Mouse (Mus musculus): Measurements from ENCODE around the gene Hist1h2ak. TPM values are rescaled to one million over a fixed set of nuclear protein-coding genes. Genes with fewer than 3 reads are reported as not detected.
"Not testable (repeated sequence)": the region's sequence is repeated elsewhere in the genome, so short reads cannot be mapped to it uniquely, and the experiment has no call there.

The Hist1h2ak gene
- polyA plus RNA-seq, 2 experiments = 11.0 to 26.8 TPM

DNA sequence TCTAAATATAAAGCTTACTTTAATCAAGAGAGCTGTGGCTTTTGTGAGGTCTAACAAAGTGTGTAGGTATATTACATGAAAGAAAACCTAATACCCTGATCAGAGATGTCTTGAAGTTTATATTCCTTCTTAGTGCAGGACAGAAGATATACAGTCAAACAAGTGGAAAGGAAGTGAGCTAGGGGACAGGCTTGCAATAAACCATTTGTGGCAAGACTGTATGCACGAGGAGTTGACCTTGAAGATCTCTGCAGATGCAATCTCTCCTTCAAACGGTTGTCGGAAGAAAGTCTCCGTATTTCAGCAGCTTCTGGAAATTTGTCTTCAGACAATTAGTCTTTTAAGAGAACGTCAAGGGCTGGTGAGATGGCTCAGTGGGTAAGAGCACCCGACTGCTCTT is 36.3 kb upstream of the Hist1h2ak start:
- H3K27me3 ChIP-seq (ENCODE audit: control insufficient read depth, insufficient read depth, low read length) = no peaks in the 10 kb centered on the region
- H3K27ac ChIP-seq (replicated peaks; ENCODE audit: low read depth, low read length) = no peak overlapping the region
- TF ChIP-seq POLR2A (IDR thresholded peaks at IDR 0.05; ENCODE audit: borderline replicate concordance, extremely low read depth, insufficient read depth, insufficient read length) = no peak
- H3K9ac ChIP-seq (ENCODE audit: low read depth, low read length, severe bottlenecking) = no peak overlapping the region
- no peaks in the 10 kb centered on the region for H3K36me3 ChIP-seq (ENCODE audit: control insufficient read depth, insufficient read depth, low read length)
- no peaks in the 10 kb centered on the region for H3K9me3 ChIP-seq (ENCODE audit: control insufficient read depth, low read length)
- DNase-seq (ENCODE audit: low spot score) (no peak), ATAC-seq (ENCODE audit: low FRiP score, low read depth) (no peak)
- WGBS = 58% methylated on average over 6 of the region's 6 CpGs
- no peak overlapping the region for H3K4me3 ChIP-seq (replicated peaks; ENCODE audit: low read length)
- H3K4me2 ChIP-seq (replicated peaks; ENCODE audit: low read depth, low read length, severe bottlenecking) = no peak overlapping the region
- H3K4me1 ChIP-seq (ENCODE audit: control insufficient read depth, insufficient read depth, low read length) = peaks cover 19% of the 10 kb centered on the region

- peak overlapping the region; percentile 79 for H3K27ac ChIP-seq (replicated peaks; ENCODE audit: low read depth, low read length)
- H3K9ac ChIP-seq (ENCODE audit: low read depth, low read length, severe bottlenecking) = peak overlapping the region; percentile 50
- TF ChIP-seq POLR2A (IDR thresholded peaks at IDR 0.05; ENCODE audit: borderline replicate concordance, extremely low read depth, insufficient read depth, insufficient read length) = no peak
- H3K4me3 ChIP-seq (replicated peaks; ENCODE audit: low read length) = peak overlapping the region; percentile 37
- peak overlapping the region; percentile 46 for H3K4me2 ChIP-seq (replicated peaks; ENCODE audit: low read depth, low read length, severe bottlenecking)
- 20% methylated on average over 11 of the region's 21 CpGs for WGBS
- ATAC-seq (ENCODE audit: low FRiP score, low read depth) (no peak), DNase-seq (ENCODE audit: low spot score) (peak; percentile 18)
- no peaks in the 10 kb centered on the region for H3K9me3 ChIP-seq (ENCODE audit: control insufficient read depth, low read length)
- peaks cover 27% of the 10 kb centered on the region for H3K4me1 ChIP-seq (ENCODE audit: control insufficient read depth, insufficient read depth, low read length)
- H3K36me3 ChIP-seq (ENCODE audit: control insufficient read depth, insufficient read depth, low read length) = no peaks in the 10 kb centered on the region
- H3K27me3 ChIP-seq (ENCODE audit: control insufficient read depth, insufficient read depth, low read length) = no peaks in the 10 kb centered on the region
Observed at GRCm38 (mm10) chr13:21787760-21788593, 34.4 kb upstream of the Hist1h2ak start.

DNA sequence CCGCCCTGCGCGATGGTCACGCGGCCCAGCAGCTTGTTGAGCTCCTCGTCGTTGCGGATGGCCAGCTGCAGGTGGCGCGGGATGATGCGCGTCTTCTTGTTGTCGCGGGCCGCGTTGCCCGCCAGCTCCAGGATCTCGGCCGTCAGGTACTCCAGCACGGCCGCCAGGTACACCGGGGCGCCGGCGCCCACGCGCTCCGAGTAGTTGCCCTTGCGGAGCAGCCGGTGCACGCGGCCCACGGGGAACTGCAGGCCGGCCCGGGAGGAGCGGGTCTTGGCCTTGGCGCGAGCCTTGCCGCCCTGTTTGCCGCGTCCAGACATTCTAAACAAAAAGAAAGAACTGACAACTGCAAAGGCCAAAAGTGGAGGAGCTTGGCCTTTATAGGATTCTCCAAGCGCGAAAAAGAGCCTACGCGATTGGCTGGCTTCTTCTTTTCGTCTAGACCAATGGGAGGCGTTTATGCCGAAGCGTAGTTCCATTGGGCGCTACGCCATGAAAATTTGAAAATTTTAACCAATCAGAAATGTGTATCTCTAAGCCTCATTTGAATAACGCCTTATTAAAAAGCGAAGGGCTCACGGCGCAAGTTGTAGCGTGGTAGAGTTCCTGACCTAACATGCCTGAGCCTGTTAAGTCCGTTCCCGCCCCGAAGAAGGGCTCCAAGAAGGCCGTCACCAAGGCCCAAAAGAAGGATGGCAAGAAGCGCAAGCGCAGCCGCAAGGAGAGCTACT is 33.4 kb upstream of the Hist1h2ak start, which contains the start of the genes Hist1h2an and Hist1h2bp:
Gene Hist1h2an (minus strand): TSS at position 320 of the 731 bp plus-strand sequence.
Gene Hist1h2bp (plus strand): TSS at position 563 of the 731 bp plus-strand sequence.
- TF ChIP-seq POLR2A (IDR thresholded peaks at IDR 0.05; ENCODE audit: borderline replicate concordance, extremely low read depth, insufficient read depth, insufficient read length) = peak; percentile 40; the same call in 1 of the 2 replicates
- H3K27ac ChIP-seq (replicated peaks; ENCODE audit: low read depth, low read length) = peak within 1 kb of the TSS; percentile 85
- peak within 1 kb of the TSS; percentile 37 for H3K4me3 ChIP-seq (replicated peaks; ENCODE audit: low read length)
- ATAC-seq (ENCODE audit: low FRiP score, low read depth) (peak; percentile 91), DNase-seq (ENCODE audit: low spot score) (peak; percentile 99)
- H3K4me2 ChIP-seq (replicated peaks; ENCODE audit: low read depth, low read length, severe bottlenecking) = peak within 1 kb of the TSS; percentile 50
- not testable (repeated sequence) for H3K27me3 ChIP-seq (ENCODE audit: control insufficient read depth, insufficient read depth, low read length); H3K36me3 ChIP-seq (ENCODE audit: control insufficient read depth, insufficient read depth, low read length); H3K9me3 ChIP-seq (ENCODE audit: control insufficient read depth, low read length)
- under 1% methylated on average over 29 of the region's 63 CpGs for WGBS
- peak within 1 kb of the TSS; percentile 52 for H3K9ac ChIP-seq (ENCODE audit: low read depth, low read length, severe bottlenecking)
- H3K4me1 ChIP-seq (ENCODE audit: control insufficient read depth, insufficient read depth, low read length) = peaks cover 27% of the 10 kb centered on the region

- peaks cover 27% of the 10 kb centered on the region for H3K4me1 ChIP-seq (ENCODE audit: control insufficient read depth, insufficient read depth, low read length)
- H3K9me3 ChIP-seq (ENCODE audit: control insufficient read depth, low read length) = no peaks in the 10 kb centered on the region
- peak overlapping the region; percentile 85 for H3K27ac ChIP-seq (replicated peaks; ENCODE audit: low read depth, low read length)
- peak overlapping the region; percentile 52 for H3K9ac ChIP-seq (ENCODE audit: low read depth, low read length, severe bottlenecking)
- 11% methylated on average over 8 of the region's 8 CpGs for WGBS
- H3K36me3 ChIP-seq (ENCODE audit: control insufficient read depth, insufficient read depth, low read length) = no peaks in the 10 kb centered on the region
- peak overlapping the region; percentile 50 for H3K4me2 ChIP-seq (replicated peaks; ENCODE audit: low read depth, low read length, severe bottlenecking)
- peak overlapping the region; percentile 37 for H3K4me3 ChIP-seq (replicated peaks; ENCODE audit: low read length)
- TF ChIP-seq POLR2A (IDR thresholded peaks at IDR 0.05; ENCODE audit: borderline replicate concordance, extremely low read depth, insufficient read depth, insufficient read length) = peak; percentile 72; the same call in 1 of the 2 replicates
- DNase-seq (ENCODE audit: low spot score) (peak; percentile 50), ATAC-seq (ENCODE audit: low FRiP score, low read depth) (no peak)
- H3K27me3 ChIP-seq (ENCODE audit: control insufficient read depth, insufficient read depth, low read length) = no peaks in the 10 kb centered on the region
Observed at GRCm38 (mm10) chr13:21786189-21786898, 32.7 kb upstream of the Hist1h2ak start.

- TF ChIP-seq POLR2A (IDR thresholded peaks at IDR 0.05; ENCODE audit: borderline replicate concordance, extremely low read depth, insufficient read depth, insufficient read length) = no peak
- no peaks in the 10 kb centered on the region for H3K27me3 ChIP-seq (ENCODE audit: control insufficient read depth, insufficient read depth, low read length)
- peak overlapping the region; percentile 36; the same call in 1 of the 2 replicates for H3K4me3 ChIP-seq (replicated peaks; ENCODE audit: low read length)
- no peak for ATAC-seq (ENCODE audit: low FRiP score, low read depth)
- peaks cover 20% of the 10 kb centered on the region for H3K4me1 ChIP-seq (ENCODE audit: control insufficient read depth, insufficient read depth, low read length)
- H3K36me3 ChIP-seq (ENCODE audit: control insufficient read depth, insufficient read depth, low read length) = no peaks in the 10 kb centered on the region
- 27% methylated on average over 6 of the region's 6 CpGs for whole genome bisulfite sequencing
- DNase-seq (ENCODE audit: low spot score) = no peak
- H3K9ac ChIP-seq (ENCODE audit: low read depth, low read length, severe bottlenecking) = peak overlapping the region; percentile 52
- peak overlapping the region; percentile 72 for H3K4me2 ChIP-seq (replicated peaks; ENCODE audit: low read depth, low read length, severe bottlenecking)
- no peaks in the 10 kb centered on the region for H3K9me3 ChIP-seq (ENCODE audit: control insufficient read depth, low read length)
- peak overlapping the region; percentile 93 for H3K27ac ChIP-seq (replicated peaks; ENCODE audit: low read depth, low read length)
Observed at GRCm38 (mm10) chr13:21784311-21784710, 30.7 kb upstream of the Hist1h2ak start.
